Mouse (Mus musculus): ENCODE measurements around the gene Zic4. TPM values are rescaled to one million over a fixed set of nuclear protein-coding genes. Genes with fewer than 3 reads are reported as not detected.

The Zic4 gene
- polyA plus RNA-seq, 1 experiment from 2014 or later = not detected

GRCm38 (mm10) chr9:91356353-91356740, 5.9 kb upstream of the Zic4 start:
- Histone ChIP-seq H3K9ac (replicated peaks; ENCODE audit: low read depth) (no peak overlapping the region), H3K27me3 (replicated peaks; ENCODE audit: insufficient read depth, low read length) (peaks cover 63% of the 10 kb centered on the region), H3K36me3 (ENCODE audit: insufficient read depth, low read length) (no peaks in the 10 kb centered on the region), H3K4me3 (ENCODE audit: low read depth, low read length) (no peak overlapping the region), H3K4me2 (replicated peaks; ENCODE audit: low read depth, low read length) (no peak overlapping the region), H3K27ac (ENCODE audit: low read length) (no peak overlapping the region), H3K4me1 (ENCODE audit: insufficient read depth, low read depth, low read length) (no peaks in the 10 kb centered on the region), H3K9me3 (ENCODE audit: low read length) (no peaks in the 10 kb centered on the region)
- WGBS = 15% methylated on average over 4 of the region's 4 CpGs
- DNase-seq (ENCODE audit: low spot score) (no peak), ATAC-seq (no peak)
- no peak for TF ChIP-seq CTCF (IDR thresholded peaks at IDR 0.05)
- no peak for TF ChIP-seq EP300 (IDR thresholded peaks at IDR 0.05)

- no peak for ATAC-seq
- H3K27me3 ChIP-seq (replicated peaks; ENCODE audit: insufficient read depth, low read length) = peaks cover 71% of the 10 kb centered on the region
- no peak overlapping the region for H3K9ac ChIP-seq (replicated peaks; ENCODE audit: low read depth)
- H3K9me3 ChIP-seq (ENCODE audit: low read length) = no peaks in the 10 kb centered on the region
- no peak for TF ChIP-seq CTCF (IDR thresholded peaks at IDR 0.05)
- TF ChIP-seq EP300 (IDR thresholded peaks at IDR 0.05) = no peak
- 15% methylated on average over 3 of the region's 3 CpGs for WGBS
- no peak overlapping the region for H3K27ac ChIP-seq (ENCODE audit: low read length)
- no peak for DNase-seq (ENCODE audit: low spot score)
- H3K4me1 ChIP-seq (ENCODE audit: insufficient read depth, low read depth, low read length) = no peaks in the 10 kb centered on the region
- no peak overlapping the region for H3K4me3 ChIP-seq (ENCODE audit: low read depth, low read length)
- H3K4me2 ChIP-seq (replicated peaks; ENCODE audit: low read depth, low read length) = no peak overlapping the region
- H3K36me3 ChIP-seq (ENCODE audit: insufficient read depth, low read length) = no peaks in the 10 kb centered on the region
Observed at GRCm38 (mm10) chr9:91357321-91357720, 4.9 kb upstream of the Zic4 start.

- Histone ChIP-seq H3K27me3 (replicated peaks; ENCODE audit: insufficient read depth, low read length) (peaks cover 81% of the 10 kb centered on the region), H3K4me2 (replicated peaks; ENCODE audit: low read depth, low read length) (no peak overlapping the region), H3K27ac (ENCODE audit: low read length) (no peak overlapping the region), H3K36me3 (ENCODE audit: insufficient read depth, low read length) (no peaks in the 10 kb centered on the region), H3K9ac (replicated peaks; ENCODE audit: low read depth) (no peak overlapping the region), H3K4me1 (ENCODE audit: insufficient read depth, low read depth, low read length) (no peaks in the 10 kb centered on the region), H3K9me3 (ENCODE audit: low read length) (no peaks in the 10 kb centered on the region), H3K4me3 (ENCODE audit: low read depth, low read length) (no peak overlapping the region)
- TF ChIP-seq CTCF (IDR thresholded peaks at IDR 0.05) (no peak), EP300 (IDR thresholded peaks at IDR 0.05) (no peak)
- no peak for ATAC-seq
- no peak for DNase-seq (ENCODE audit: low spot score)
- WGBS = 14% methylated on average over 10 of the region's 10 CpGs
Observed at GRCm38 (mm10) chr9:91358851-91359687, 3.1 kb upstream of the Zic4 start.

- no peak for DNase-seq (ENCODE audit: low spot score)
- no peak overlapping the region for H3K4me2 ChIP-seq (replicated peaks; ENCODE audit: low read depth, low read length)
- H3K4me1 ChIP-seq (ENCODE audit: insufficient read depth, low read depth, low read length) = 0 out of 2 replicates have a peak, but pooled peaks cover 3% of the 10 kb centered on the region
- no peaks in the 10 kb centered on the region for H3K9me3 ChIP-seq (ENCODE audit: low read length)
- H3K36me3 ChIP-seq (ENCODE audit: insufficient read depth, low read length) = no peaks in the 10 kb centered on the region
- TF ChIP-seq EP300 (IDR thresholded peaks at IDR 0.05) = no peak
- TF ChIP-seq CTCF (IDR thresholded peaks at IDR 0.05) = no peak
- no peak overlapping the region for H3K27ac ChIP-seq (ENCODE audit: low read length)
- H3K4me3 ChIP-seq (ENCODE audit: low read depth, low read length) = no peak overlapping the region
- H3K27me3 ChIP-seq (replicated peaks; ENCODE audit: insufficient read depth, low read length) = peaks cover 80% of the 10 kb centered on the region
- H3K9ac ChIP-seq (replicated peaks; ENCODE audit: low read depth) = no peak overlapping the region
- 5% methylated on average over 21 of the region's 21 CpGs for WGBS
- no peak for ATAC-seq
Observed at GRCm38 (mm10) chr9:91360151-91361032, 1.8 kb upstream of the Zic4 start.

GRCm38 (mm10) chr9:91361033-91361855, 969 bp upstream of the Zic4 start:
- Histone ChIP-seq H3K27ac (ENCODE audit: low read length) (no peak overlapping the region), H3K9me3 (ENCODE audit: low read length) (no peaks in the 10 kb centered on the region), H3K4me1 (ENCODE audit: insufficient read depth, low read depth, low read length) (0 out of 2 replicates have a peak, but pooled peaks cover 3% of the 10 kb centered on the region), H3K27me3 (replicated peaks; ENCODE audit: insufficient read depth, low read length) (peaks cover 78% of the 10 kb centered on the region), H3K9ac (replicated peaks; ENCODE audit: low read depth) (no peak overlapping the region), H3K4me2 (replicated peaks; ENCODE audit: low read depth, low read length) (peak overlapping the region; percentile 61), H3K4me3 (ENCODE audit: low read depth, low read length) (peak overlapping the region; percentile 45; the same call in 1 of the 2 replicates), H3K36me3 (ENCODE audit: insufficient read depth, low read length) (no peaks in the 10 kb centered on the region)
- TF ChIP-seq EP300 (IDR thresholded peaks at IDR 0.05) = no peak
- no peak for TF ChIP-seq CTCF (IDR thresholded peaks at IDR 0.05)
- ATAC-seq = no peak
- DNase-seq (ENCODE audit: low spot score) = no peak
- WGBS = under 1% methylated on average over 34 of the region's 35 CpGs
